Mouse (Mus musculus): ENCODE results near the gene Cntnap2. TPM values are rescaled to one million over a fixed set of nuclear protein-coding genes. Genes with fewer than 3 reads are reported as not detected.

Cntnap2 gene
- total RNA-seq, 4 experiments from 2014 or later = 99.5 to 119 (median 107) TPM

GRCm38 (mm10) chr6:47341503-47341884 lies 2282.3 kb downstream of the Cntnap2 start:
- DNase-seq (ENCODE audit: low spot score in 2 of 2) = no peak

- DNase-seq (ENCODE audit: low spot score in 2 of 2) = no peak
Observed at GRCm38 (mm10) chr6:47343245-47343644, 2284.1 kb downstream of the Cntnap2 start.

GRCm38 (mm10) chr6:47344696-47345095 lies 2285.5 kb downstream of the Cntnap2 start:
- no peak for DNase-seq (ENCODE audit: low spot score in 2 of 2)

- DNase-seq (ENCODE audit: low spot score in 2 of 2) = no peak
Observed at GRCm38 (mm10) chr6:47350100-47350690, 2291.0 kb downstream of the Cntnap2 start.

All from layer of hippocampus, adult 8-10 months (tissue).